Mouse (Mus musculus) liver, postnatal 0 days (tissue): ENCODE results near the gene Zfp91. TPM values are rescaled to one million over a fixed set of nuclear protein-coding genes. Genes with fewer than 3 reads are reported as not detected.

Experiments used
- ATAC-seq: fragments of 200-750 bp; cut with Nextera tagmentation; 2 replicates; pipeline ENCODE4 v1.8.0; 2017; ENCODE audit warnings: mild to moderate bottlenecking, moderate library complexity
- DNase-seq: peaks from one replicate; pipeline ENCODE4 v3.0.0-alpha.2; 2016
- H3K27ac ChIP-seq: fragments of 300-500 bp; sonication (generic); 2 replicates; pipeline ENCODE4 v1.5.1; 2014; ENCODE audit warnings: antibody characterized with exemption, moderate library complexity, mild to moderate bottlenecking, low read depth
- H3K27me3 ChIP-seq: fragments of 300-500 bp; sonication (generic); 2 replicates; pipeline ENCODE4 v1.6.1; 2014; ENCODE audit warnings: low read length, control low read depth, mixed read lengths; ENCODE audit not compliant: insufficient read depth
- H3K36me3 ChIP-seq: fragments of 300-500 bp; sonication (generic); replicated peaks from 2 replicates; pipeline ENCODE4 v1.6.1; 2014; ENCODE audit warnings: mild to moderate bottlenecking, control low read depth, low read length, moderate library complexity, mixed read lengths; ENCODE audit not compliant: insufficient read depth
- H3K4me1 ChIP-seq: fragments of 300-500 bp; sonication (generic); 2 replicates; pipeline ENCODE4 v1.6.1; 2014; ENCODE audit warnings: antibody characterized with exemption, mild to moderate bottlenecking, control low read depth; ENCODE audit not compliant: insufficient read depth
- H3K4me2 ChIP-seq: fragments of 300-500 bp; sonication (generic); 2 replicates; pipeline ENCODE4 v1.6.1; 2014; ENCODE audit warnings: low read depth, mild to moderate bottlenecking, low read length, moderate library complexity, mixed read lengths
- H3K4me3 ChIP-seq: fragments of 300-500 bp; sonication (generic); 2 replicates; pipeline ENCODE4 v1.5.1; 2014; ENCODE audit warnings: low read depth, low read length
- H3K9ac ChIP-seq: fragments of 300-500 bp; sonication (generic); replicated peaks from 2 replicates; pipeline ENCODE4 v1.6.1; 2014; ENCODE audit warnings: mild to moderate bottlenecking, moderate library complexity
- H3K9me3 ChIP-seq: fragments of 300-500 bp; sonication (generic); 2 replicates; pipeline ENCODE4 v1.6.1; 2016; ENCODE audit warnings: mild to moderate bottlenecking, control low read depth, low read length, mixed read lengths
- CTCF ChIP-seq: sonication (generic); IDR thresholded peaks from 2 replicates; pipeline ENCODE4 v1.5.1; 2016; ENCODE audit warnings: antibody characterized with exemption, low read depth
- EP300 ChIP-seq: IDR thresholded peaks from 2 replicates; pipeline ENCODE4 v1.6.1; 2016; ENCODE audit warnings: antibody characterized with exemption, low read depth, mild to moderate bottlenecking
- WGBS: fragments of 180-500 bp; shearing (Covaris S2); extraction: QIAGEN DNeasy Blood & Tissue Kit; methylation state at CpG from one replicate; pipeline ENCODE4 v1.1.7; 2014; ENCODE audit not compliant: insufficient replicate concordance; 5-methylcytosine and 5-hydroxymethylcytosine counted together
- polyA plus RNA-seq: library from polyadenylated mRNA; unstranded; fragments of >200 nt; fragmentation: Nextera tagmentation; extraction: Ambion mirVana; gene quantifications from 2 replicates; pipeline ENCODE4 v1.2.1, GENCODE M21; 2015

The Zfp91 gene
- polyA plus RNA-seq, 1 experiment from 2014 or later = 7.0 TPM

- H3K27me3 ChIP-seq = no peaks in the 10 kb centered on the region
- H3K4me1 ChIP-seq = 0 out of 2 replicates have a peak, but pooled peaks cover 7% of the 10 kb centered on the region
- DNase-seq = peak; percentile 70
- peak overlapping the region; percentile 99 for H3K27ac ChIP-seq
- ATAC-seq = peak; percentile 8
- H3K9me3 ChIP-seq = no peaks in the 10 kb centered on the region
- TF ChIP-seq EP300 (no peak; the same call in none of the 2 replicates), CTCF (0 out of 2 replicates have a peak, but pooled peaks have one; percentile 9)
- under 1% methylated on average over 29 of the region's 29 CpGs for WGBS
- peak overlapping the region; percentile 100 for H3K9ac ChIP-seq
- peak overlapping the region; percentile 84 for H3K4me2 ChIP-seq
- H3K36me3 ChIP-seq = no peaks in the 10 kb centered on the region
- H3K4me3 ChIP-seq = peak overlapping the region; percentile 98
Measured at GRCm38 (mm10) chr19:12796328-12796931, 504 bp upstream of the Zfp91 start.

- Histone ChIP-seq H3K36me3 (no peaks in the 10 kb centered on the region), H3K9ac (peak overlapping the region; percentile 100), H3K27me3 (no peaks in the 10 kb centered on the region), H3K4me1 (peaks cover 10% of the 10 kb centered on the region; the same call in 1 of the 2 replicates), H3K9me3 (no peaks in the 10 kb centered on the region), H3K4me2 (peak overlapping the region; percentile 84), H3K4me3 (peak overlapping the region; percentile 98), H3K27ac (peak overlapping the region; percentile 99)
- 0% methylated on average over 15 of the region's 63 CpGs for WGBS
- ATAC-seq (peak; percentile 2), DNase-seq (no peak)
- TF ChIP-seq CTCF (no peak), EP300 (no peak)
Measured at GRCm38 (mm10) chr19:12795110-12795509, 816 bp downstream of the Zfp91 start.

- DNase-seq = peak; percentile 94
- Histone ChIP-seq H3K4me3 (peak overlapping the region; percentile 98), H3K9me3 (no peaks in the 10 kb centered on the region), H3K27me3 (no peaks in the 10 kb centered on the region), H3K9ac (peak overlapping the region; percentile 100), H3K27ac (peak overlapping the region; percentile 99), H3K4me2 (peak overlapping the region; percentile 84), H3K4me1 (peaks cover 10% of the 10 kb centered on the region; the same call in 1 of the 2 replicates), H3K36me3 (no peaks in the 10 kb centered on the region)
- peak; percentile 95 for TF ChIP-seq CTCF
- TF ChIP-seq EP300 = peak; percentile 35; the same call in 1 of the 2 replicates
- WGBS = 1% methylated on average over 33 of the region's 39 CpGs
- ATAC-seq = peak; percentile 60
Measured at GRCm38 (mm10) chr19:12794056-12795044, 1.6 kb downstream of the Zfp91 start.

GRCm38 (mm10) chr19:12792374-12792773 lies 3.6 kb downstream of the Zfp91 start:
- Histone ChIP-seq H3K4me1 (peaks cover 10% of the 10 kb centered on the region; the same call in 1 of the 2 replicates), H3K36me3 (peaks cover 6% of the 10 kb centered on the region; the same call in 1 of the 2 replicates), H3K4me2 (no peak overlapping the region), H3K9ac (no peak overlapping the region), H3K9me3 (no peaks in the 10 kb centered on the region), H3K27ac (no peak overlapping the region), H3K4me3 (no peak overlapping the region), H3K27me3 (no peaks in the 10 kb centered on the region)
- TF ChIP-seq CTCF (no peak), EP300 (no peak)
- DNase-seq (no peak), ATAC-seq (no peak)

- Histone ChIP-seq H3K27ac (no peak overlapping the region), H3K4me1 (peaks cover 9% of the 10 kb centered on the region; the same call in 1 of the 2 replicates), H3K4me3 (no peak overlapping the region), H3K4me2 (no peak overlapping the region), H3K9ac (no peak overlapping the region), H3K9me3 (no peaks in the 10 kb centered on the region), H3K27me3 (no peaks in the 10 kb centered on the region), H3K36me3 (peaks cover 6% of the 10 kb centered on the region)
- DNase-seq (no peak), ATAC-seq (no peak)
- 88% methylated on average over 4 of the region's 4 CpGs for WGBS
- no peak for TF ChIP-seq EP300
- TF ChIP-seq CTCF = no peak
Measured at GRCm38 (mm10) chr19:12787721-12788120, 8.2 kb downstream of the Zfp91 start.
